Mouse (Mus musculus) urinary bladder, postnatal 36 days (tissue): ENCODE measurements around the gene Gm1553.

Source experiments
- DNase-seq, 2 experiments: peaks; one replicate each; pipeline ENCODE4 v3.0.0; 2022; ENCODE audit warnings: low spot score in 2 of 2, mixed read lengths in 1 of 2

The Gm1553 gene

GRCm38 (mm10) chr10:82492518-82492917 lies at the start of gene Gm1553:
TSS of gene Gm1553 (minus strand) at chr10:82492618.
- DNase-seq: no peak
